Mouse (Mus musculus) midbrain, embryonic 14.5 days (tissue): ENCODE data around the gene Ltv1. TPM values are rescaled to one million over a fixed set of nuclear protein-coding genes. Genes with fewer than 3 reads are reported as not detected.

Source experiments
- ATAC-seq: fragments of 200-750 bp; cut with Nextera tagmentation; 2 replicates; pipeline ENCODE4 v1.8.0; 2017; ENCODE audit warnings: moderate number of reproducible peaks, moderate library complexity; ENCODE audit not compliant: low FRiP score, low TSS enrichment
- DNase-seq: peaks from one replicate; pipeline ENCODE4 v3.0.0-alpha.2; 2015
- H3K27ac ChIP-seq: fragments of 300-500 bp; sonication (generic); replicated peaks from 2 replicates; pipeline ENCODE4 v1.5.1; 2014; ENCODE audit warnings: mild to moderate bottlenecking, low read depth, low read length, moderate library complexity
- H3K27me3 ChIP-seq: fragments of 300-500 bp; sonication (generic); 2 replicates; pipeline ENCODE4 v1.6.1; 2014; ENCODE audit warnings: low read length, control low read depth, mixed read lengths; ENCODE audit not compliant: control insufficient read depth, insufficient read depth
- H3K36me3 ChIP-seq: fragments of 300-500 bp; sonication (generic); 2 replicates; pipeline ENCODE4 v1.6.1; 2014; ENCODE audit warnings: low read length, control low read depth; ENCODE audit not compliant: control insufficient read depth, insufficient read depth
- H3K4me1 ChIP-seq: fragments of 300-500 bp; sonication (generic); 2 replicates; pipeline ENCODE4 v1.6.1; 2014; ENCODE audit warnings: mild to moderate bottlenecking, antibody characterized with exemption, low read length, control low read depth; ENCODE audit not compliant: control insufficient read depth, insufficient read depth
- H3K4me2 ChIP-seq: fragments of 300-500 bp; sonication (generic); 2 replicates; pipeline ENCODE4 v1.6.1; 2014; ENCODE audit warnings: mild to moderate bottlenecking, low read length, moderate library complexity
- H3K4me3 ChIP-seq: fragments of 300-500 bp; sonication (generic); replicated peaks from 2 replicates; pipeline ENCODE4 v1.5.1; 2014; ENCODE audit warnings: low read depth, low read length
- H3K9ac ChIP-seq: fragments of 300-500 bp; sonication (generic); replicated peaks from 2 replicates; pipeline ENCODE4 v1.6.1; 2014; ENCODE audit warnings: mild to moderate bottlenecking, low read length, moderate library complexity
- H3K9me3 ChIP-seq: fragments of 300-500 bp; sonication (generic); 2 replicates; pipeline ENCODE4 v1.6.1; 2016; ENCODE audit warnings: low read length, control low read depth, mixed read lengths; ENCODE audit not compliant: control insufficient read depth
- whole genome bisulfite sequencing: fragments of 180-500 bp; shearing (Covaris S2); extraction: QIAGEN DNeasy Blood & Tissue Kit; methylation state at CpG from one replicate; pipeline ENCODE4 v1.1.7; 2014; 5-methylcytosine and 5-hydroxymethylcytosine counted together
- polyA plus RNA-seq: library from polyadenylated mRNA; unstranded; fragments of >200 nt; fragmentation: Nextera tagmentation; extraction: Ambion mirVana; gene quantifications from 2 replicates; pipeline ENCODE4 v1.2.1, GENCODE M21; 2014

Gene Ltv1
- polyA plus RNA-seq, 1 experiment from 2014 or later, result 39.3 TPM

DNA sequence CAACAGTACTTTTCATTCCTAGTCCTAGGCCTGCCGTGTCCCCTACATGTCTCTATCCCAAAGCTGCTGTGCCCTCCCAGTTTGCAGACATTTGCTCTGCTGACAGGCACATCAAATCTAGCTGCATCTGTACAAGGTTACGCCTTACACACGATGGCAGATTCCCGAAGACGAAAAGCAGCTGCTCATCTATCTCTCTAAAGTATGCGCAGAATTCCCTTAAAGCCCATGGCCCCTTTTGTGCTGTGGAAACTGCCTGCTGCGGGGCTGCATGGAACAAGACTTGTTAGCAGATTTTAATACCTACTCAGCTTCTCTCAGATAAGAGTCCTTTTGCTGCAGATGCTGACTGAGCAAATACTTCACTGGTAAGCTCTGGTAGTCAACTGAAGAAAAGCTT is 12.8 kb downstream of the Ltv1 start:
- H3K36me3 ChIP-seq, result peaks cover 79% of the 10 kb centered on the region

GRCm38 (mm10) chr10:13177973-13178624 is 14.9 kb downstream of the Ltv1 start, which contains the start of gene Zc2hc1b:
Gene Zc2hc1b, minus strand, starts transcription at chr10:13178023.
- H3K27ac ChIP-seq, result no peak within 1 kb of the TSS
- H3K4me1 ChIP-seq, result no peaks in the 10 kb centered on the region
- WGBS, result 41% methylated on average over 7 of the region's 7 CpGs
- no peak for ATAC-seq
- no peaks in the 10 kb centered on the region for H3K27me3 ChIP-seq
- no peak within 1 kb of the TSS for H3K9ac ChIP-seq
- peaks cover 68% of the 10 kb centered on the region for H3K36me3 ChIP-seq
- H3K4me2 ChIP-seq, result no peak within 1 kb of the TSS
- DNase-seq, result no peak
- no peak within 1 kb of the TSS for H3K4me3 ChIP-seq
- H3K9me3 ChIP-seq, result no peaks in the 10 kb centered on the region

More for the DNA sequence above, 12.8 kb downstream of the Ltv1 start:
- no peaks in the 10 kb centered on the region for H3K4me1 ChIP-seq
- DNase-seq (no peak), ATAC-seq (no peak)
- H3K4me3 ChIP-seq, result no peak overlapping the region
- no peaks in the 10 kb centered on the region for H3K27me3 ChIP-seq
- no peak overlapping the region for H3K4me2 ChIP-seq
- H3K9ac ChIP-seq, result no peak overlapping the region
- H3K27ac ChIP-seq, result no peak overlapping the region
- WGBS, result 82% methylated on average over 7 of the region's 7 CpGs
- no peaks in the 10 kb centered on the region for H3K9me3 ChIP-seq

GRCm38 (mm10) chr10:13175866-13176265 is 17.1 kb downstream of the Ltv1 start:
- Histone ChIP-seq H3K4me2 (no peak overlapping the region), H3K27me3 (no peaks in the 10 kb centered on the region), H3K36me3 (peaks cover 47% of the 10 kb centered on the region), H3K4me3 (no peak overlapping the region), H3K27ac (no peak overlapping the region), H3K9me3 (no peaks in the 10 kb centered on the region), H3K4me1 (no peaks in the 10 kb centered on the region), H3K9ac (no peak overlapping the region)
- DNase-seq (no peak), ATAC-seq (no peak)
- 92% methylated on average over 7 of the region's 7 CpGs for WGBS

- Histone ChIP-seq H3K36me3 (peaks cover 17% of the 10 kb centered on the region), H3K27me3 (no peaks in the 10 kb centered on the region), H3K4me2 (no peak overlapping the region), H3K4me1 (no peaks in the 10 kb centered on the region), H3K27ac (no peak overlapping the region), H3K4me3 (no peak overlapping the region), H3K9me3 (no peaks in the 10 kb centered on the region), H3K9ac (no peak overlapping the region)
- ATAC-seq (no peak), DNase-seq (peak; percentile 11)
- WGBS, result 70% methylated on average over 10 of the region's 10 CpGs
Measured at GRCm38 (mm10) chr10:13172798-13173221, 20.2 kb downstream of the Ltv1 start.

GRCm38 (mm10) chr10:13171461-13171860 is 21.5 kb downstream of the Ltv1 start:
- Histone ChIP-seq H3K9me3 (no peaks in the 10 kb centered on the region), H3K4me3 (no peak overlapping the region), H3K4me2 (no peak overlapping the region), H3K4me1 (no peaks in the 10 kb centered on the region), H3K27ac (no peak overlapping the region), H3K27me3 (no peaks in the 10 kb centered on the region), H3K9ac (no peak overlapping the region), H3K36me3 (peaks cover 4% of the 10 kb centered on the region)
- ATAC-seq (0 out of 2 replicates have a peak, but pooled peaks have one; percentile 15), DNase-seq (no peak)
- WGBS, result 67% methylated on average over 2 of the region's 2 CpGs

DNA sequence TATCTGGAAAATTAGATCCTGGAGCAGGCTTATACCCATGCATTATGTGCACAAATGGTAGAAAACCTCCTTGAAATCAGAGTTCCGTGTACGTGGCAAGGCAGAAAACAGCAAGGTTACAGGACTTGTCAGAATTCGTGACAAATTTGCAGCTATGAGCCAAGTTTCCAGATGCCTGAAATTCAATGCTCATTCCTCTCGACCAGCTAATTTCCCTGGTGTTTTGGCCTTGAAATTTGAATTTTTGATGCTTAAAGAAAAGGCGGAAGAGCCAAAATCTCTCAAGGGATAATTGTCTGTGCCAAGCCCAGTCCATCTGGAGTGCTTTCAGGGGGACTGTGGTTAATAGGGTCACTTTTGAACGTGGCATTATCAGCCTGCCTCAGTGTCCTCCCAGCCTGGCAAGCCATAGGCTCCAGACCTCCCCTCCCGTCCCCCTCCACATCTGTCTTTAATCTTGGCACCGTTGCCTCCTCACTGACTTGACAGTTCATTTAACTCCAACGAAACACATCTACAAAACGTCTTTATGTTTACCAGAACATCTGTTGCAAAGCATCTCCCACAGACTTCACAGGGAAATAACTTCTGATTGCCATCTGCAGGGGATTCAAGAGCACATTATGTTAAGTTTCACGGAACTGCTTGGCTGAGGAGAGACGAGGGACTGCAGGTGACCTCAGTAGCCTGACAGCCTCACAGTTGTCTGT is 22.1 kb downstream of the Ltv1 start:
- no peak overlapping the region for H3K27ac ChIP-seq

DNA sequence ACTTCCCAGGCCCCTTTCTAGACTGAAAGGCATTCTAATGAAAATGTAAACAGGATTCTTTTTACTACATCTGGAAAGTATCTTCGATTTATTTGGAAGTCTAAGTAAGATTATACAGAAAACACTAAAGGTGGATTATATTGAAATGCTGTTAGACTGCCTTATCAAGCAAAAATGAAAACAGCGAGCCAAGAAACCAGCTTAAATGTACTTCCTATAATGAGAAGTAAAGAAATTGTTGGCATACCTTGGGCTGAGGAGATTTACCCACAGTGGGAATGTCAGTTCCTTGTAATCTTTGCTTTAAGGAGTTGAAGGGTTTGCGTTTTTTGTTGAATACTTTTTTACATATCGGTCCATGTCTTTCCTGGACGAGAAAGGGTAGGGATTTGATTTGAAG is 24.5 kb downstream of the Ltv1 start:
- H3K4me1 ChIP-seq, result no peaks in the 10 kb centered on the region
- ATAC-seq (no peak), DNase-seq (no peak)
- no peaks in the 10 kb centered on the region for H3K36me3 ChIP-seq
- H3K9me3 ChIP-seq, result 0 out of 2 replicates have a peak, but pooled peaks cover 3% of the 10 kb centered on the region
- no peak overlapping the region for H3K4me3 ChIP-seq
- no peaks in the 10 kb centered on the region for H3K27me3 ChIP-seq
- no peak overlapping the region for H3K4me2 ChIP-seq
- H3K27ac ChIP-seq, result no peak overlapping the region
- 87% methylated on average over 5 of the region's 5 CpGs for WGBS
- H3K9ac ChIP-seq, result no peak overlapping the region

More for the DNA sequence above, 22.1 kb downstream of the Ltv1 start:
- no peaks in the 10 kb centered on the region for H3K4me1 ChIP-seq
- no peak overlapping the region for H3K9ac ChIP-seq
- H3K9me3 ChIP-seq, result no peaks in the 10 kb centered on the region
- 43% methylated on average over 12 of the region's 12 CpGs for WGBS
- peak; percentile 68 for ATAC-seq
- no peaks in the 10 kb centered on the region for H3K27me3 ChIP-seq
- no peaks in the 10 kb centered on the region; the same call in 1 of the 2 replicates for H3K36me3 ChIP-seq
- H3K4me2 ChIP-seq, result no peak overlapping the region
- DNase-seq, result peak; percentile 45
- H3K4me3 ChIP-seq, result no peak overlapping the region

DNA sequence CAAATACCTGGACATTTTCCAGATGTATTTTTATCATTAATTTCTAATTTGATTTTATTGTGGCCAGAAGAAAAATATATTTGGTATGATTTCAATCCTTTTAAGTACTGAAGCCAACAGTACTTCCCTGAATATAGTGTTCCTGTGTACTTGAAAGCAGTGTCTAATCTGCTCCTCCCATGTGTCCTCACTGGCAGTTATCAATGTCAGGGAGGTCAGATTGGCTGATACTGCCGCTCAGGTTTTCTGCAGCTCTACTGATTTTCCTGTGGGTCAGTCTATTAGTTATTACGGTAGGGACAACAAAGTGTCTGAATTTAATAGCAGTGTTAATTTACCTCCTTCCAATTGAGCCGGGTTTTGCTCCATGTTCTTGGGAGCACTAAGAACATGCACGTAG is 30.9 kb downstream of the Ltv1 start:
- Histone ChIP-seq H3K4me3 (no peak overlapping the region), H3K4me1 (no peaks in the 10 kb centered on the region), H3K27me3 (no peaks in the 10 kb centered on the region), H3K4me2 (no peak overlapping the region), H3K9ac (no peak overlapping the region), H3K36me3 (no peaks in the 10 kb centered on the region), H3K9me3 (0 out of 2 replicates have a peak, but pooled peaks cover 3% of the 10 kb centered on the region), H3K27ac (no peak overlapping the region)
- ATAC-seq (no peak), DNase-seq (no peak)
- 89% methylated on average over 4 of the region's 4 CpGs for WGBS

DNA sequence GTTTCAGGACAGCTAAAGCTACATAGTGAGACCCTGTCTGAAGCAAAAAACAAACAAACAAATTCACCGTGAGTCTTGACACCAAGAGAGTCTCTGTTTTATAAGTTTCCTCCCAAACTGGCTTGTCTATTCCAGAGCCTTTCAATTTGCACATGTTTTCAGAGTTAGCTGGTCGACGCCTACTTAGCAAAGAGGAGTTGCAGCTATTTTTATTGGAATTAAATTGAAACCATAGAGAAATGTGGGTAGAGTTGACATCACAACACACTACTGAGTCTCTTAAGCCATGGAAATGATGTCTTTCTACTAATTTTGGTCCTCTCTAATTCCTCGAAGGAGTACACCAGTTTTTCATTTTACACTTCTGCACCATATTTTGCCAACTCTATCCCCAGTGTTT is 32.1 kb downstream of the Ltv1 start:
- ATAC-seq (no peak), DNase-seq (no peak)
- Histone ChIP-seq H3K27me3 (no peaks in the 10 kb centered on the region), H3K27ac (no peak overlapping the region), H3K4me3 (no peak overlapping the region), H3K36me3 (no peaks in the 10 kb centered on the region), H3K9ac (no peak overlapping the region), H3K4me1 (no peaks in the 10 kb centered on the region), H3K9me3 (0 out of 2 replicates have a peak, but pooled peaks cover 3% of the 10 kb centered on the region), H3K4me2 (no peak overlapping the region)
- 93% methylated on average over 4 of the region's 4 CpGs for WGBS
